Mouse (Mus musculus): ENCODE results near the gene Tshz2.
A peak's percentile ranks its signal among the peaks of the same experiment; 100 is the strongest.

Tshz2 gene

GRCm38 (mm10) chr2:170055413-170055812 lies 422.6 kb downstream of the Tshz2 start:
- DNase-seq: peak; percentile 59

- no peak for DNase-seq
These were observed 426.0 kb downstream of the Tshz2 start for GRCm38 (mm10) chr2:170058774-170059173.

GRCm38 (mm10) chr2:170060066-170060465 lies 427.3 kb downstream of the Tshz2 start:
- DNase-seq: peak; percentile 71

GRCm38 (mm10) chr2:170062378-170062777 lies 429.6 kb downstream of the Tshz2 start:
- DNase-seq: no peak

- no peak for DNase-seq
These were observed 437.2 kb downstream of the Tshz2 start for GRCm38 (mm10) chr2:170069976-170070375.

- DNase-seq: no peak
These were observed 437.9 kb downstream of the Tshz2 start for GRCm38 (mm10) chr2:170070641-170071241.

- no peak for DNase-seq
These were observed 444.2 kb downstream of the Tshz2 start for GRCm38 (mm10) chr2:170076941-170077490.

GRCm38 (mm10) chr2:170078041-170078440 lies 445.2 kb downstream of the Tshz2 start:
- DNase-seq: no peak

- DNase-seq: no peak
These were observed 445.7 kb downstream of the Tshz2 start for GRCm38 (mm10) chr2:170078442-170079017.

- no peak for DNase-seq
These were observed 459.0 kb downstream of the Tshz2 start for GRCm38 (mm10) chr2:170091563-170092443.

GRCm38 (mm10) chr2:170094220-170094619 lies 461.4 kb downstream of the Tshz2 start:
- DNase-seq: no peak

- no peak for DNase-seq
These were observed 462.1 kb downstream of the Tshz2 start for GRCm38 (mm10) chr2:170094871-170095270.

GRCm38 (mm10) chr2:170101132-170101531 lies 468.3 kb downstream of the Tshz2 start:
- DNase-seq: peak; percentile 95

GRCm38 (mm10) chr2:170101932-170102331 lies 469.1 kb downstream of the Tshz2 start:
- DNase-seq: no peak

GRCm38 (mm10) chr2:170103341-170103740 lies 470.5 kb downstream of the Tshz2 start:
- DNase-seq: no peak

GRCm38 (mm10) chr2:170103852-170104251 lies 471.0 kb downstream of the Tshz2 start:
- peak; percentile 62 for DNase-seq

- DNase-seq: no peak
These were observed 471.6 kb downstream of the Tshz2 start for GRCm38 (mm10) chr2:170104396-170104795.

GRCm38 (mm10) chr2:170106000-170106399 lies 473.2 kb downstream of the Tshz2 start:
- no peak for DNase-seq

- no peak for DNase-seq
These were observed 475.0 kb downstream of the Tshz2 start for GRCm38 (mm10) chr2:170107791-170108190.

GRCm38 (mm10) chr2:170109528-170109927 lies 476.7 kb downstream of the Tshz2 start:
- no peak for DNase-seq

- no peak for DNase-seq
These were observed 477.5 kb downstream of the Tshz2 start for GRCm38 (mm10) chr2:170110306-170110705.

GRCm38 (mm10) chr2:170116704-170117281 lies 484.0 kb downstream of the Tshz2 start:
- DNase-seq: peak; percentile 76
